Mouse (Mus musculus): ENCODE measurements around the gene Aptx.

- TF ChIP-seq CTCF (IDR thresholded peaks at IDR 0.05; ENCODE audit: extremely low read depth, insufficient read depth, insufficient read length, insufficient replicate concordance) (no peak), POLR2A (IDR thresholded peaks at IDR 0.05; ENCODE audit: low read depth, low read length) (no peak)
Observed at GRCm38 (mm10) chr4:40717141-40717540, 14.1 kb upstream of the Aptx start.

Measured in spleen, adult 2 months (tissue).